Mouse (Mus musculus) midbrain, postnatal 0 days (tissue): ENCODE measurements around the gene Pdhb. TPM values are rescaled to one million over a fixed set of nuclear protein-coding genes. Genes with fewer than 3 reads are reported as not detected.
"Not testable (repeated sequence)": the region's sequence is repeated elsewhere in the genome, so short reads cannot be mapped to it uniquely, and the experiment has no call there.

Source experiments
- ATAC-seq: fragments of 200-750 bp; cut with Nextera tagmentation; 2 replicates; pipeline ENCODE4 v1.8.0; 2017; ENCODE audit warnings: moderate number of reproducible peaks, mild to moderate bottlenecking, moderate TSS enrichment, moderate library complexity; ENCODE audit not compliant: low FRiP score
- DNase-seq: peaks from one replicate; pipeline ENCODE4 v3.0.0-alpha.2; 2015; ENCODE audit warnings: low spot score
- H3K27ac ChIP-seq: fragments of 300-500 bp; sonication (generic); 2 replicates; pipeline ENCODE4 v1.5.1; 2014; ENCODE audit warnings: low read depth, mild to moderate bottlenecking, low read length, mixed read lengths
- H3K27me3 ChIP-seq: fragments of 300-500 bp; sonication (generic); 2 replicates; pipeline ENCODE4 v1.6.1; 2014; ENCODE audit warnings: low read length, control low read depth, mixed read lengths; ENCODE audit not compliant: insufficient read depth
- H3K36me3 ChIP-seq: fragments of 300-500 bp; sonication (generic); 2 replicates; pipeline ENCODE4 v1.6.1; 2014; ENCODE audit warnings: low read length, control low read depth, mixed read lengths; ENCODE audit not compliant: insufficient read depth
- H3K4me1 ChIP-seq: fragments of 300-500 bp; sonication (generic); 2 replicates; pipeline ENCODE4 v1.6.1; 2014; ENCODE audit warnings: mild to moderate bottlenecking, control low read depth, antibody characterized with exemption, low read length, mixed read lengths; ENCODE audit not compliant: insufficient read depth
- H3K4me2 ChIP-seq: fragments of 300-500 bp; sonication (generic); 2 replicates; pipeline ENCODE4 v1.6.1; 2014; ENCODE audit warnings: low read depth, mild to moderate bottlenecking, low read length, mixed read lengths; ENCODE audit not compliant: poor library complexity, severe bottlenecking
- H3K4me3 ChIP-seq: fragments of 300-500 bp; sonication (generic); 2 replicates; pipeline ENCODE4 v1.5.1; 2014; ENCODE audit warnings: low read depth, mild to moderate bottlenecking, low read length, moderate library complexity
- H3K9ac ChIP-seq: fragments of 300-500 bp; sonication (generic); replicated peaks from 2 replicates; pipeline ENCODE4 v1.6.1; 2014; ENCODE audit warnings: mild to moderate bottlenecking, low read length, moderate library complexity, mixed read lengths; ENCODE audit not compliant: poor library complexity, severe bottlenecking
- H3K9me3 ChIP-seq: fragments of 300-500 bp; sonication (generic); 2 replicates; pipeline ENCODE4 v1.6.1; 2016; ENCODE audit warnings: low read length, control low read depth
- CTCF ChIP-seq: IDR thresholded peaks from 2 replicates; pipeline ENCODE4 v1.5.1; 2016; ENCODE audit warnings: antibody characterized with exemption, mild to moderate bottlenecking
- WGBS: fragments of 180-500 bp; shearing (Covaris S2); extraction: QIAGEN DNeasy Blood & Tissue Kit; methylation state at CpG from one replicate; pipeline ENCODE4 v1.1.7; 2014; 5-methylcytosine and 5-hydroxymethylcytosine counted together
- polyA plus RNA-seq: library from polyadenylated mRNA; unstranded; fragments of >200 nt; fragmentation: Nextera tagmentation; extraction: Ambion mirVana; gene quantifications from 2 replicates; pipeline ENCODE4 v1.2.1, GENCODE M21; 2015
- total RNA-seq: library from RNA; depleted of rRNA; stranded (reverse); fragments of >200 nt; gene quantifications from 2 replicates; pipeline ENCODE4 v1.2.3, GENCODE M21; 2014

The Pdhb gene
- total and polyA plus RNA-seq, 2 experiments from 2014 or later: 153 to 256 TPM

- ATAC-seq: peak; percentile 35; the same call in 1 of the 2 replicates
- WGBS: 24% methylated on average over 5 of the region's 7 CpGs
- not testable (repeated sequence) for H3K9me3 ChIP-seq, H3K36me3 ChIP-seq, H3K4me1 ChIP-seq, H3K27me3 ChIP-seq
- peak overlapping the region; percentile 78 for H3K4me2 ChIP-seq
- H3K9ac ChIP-seq: peak overlapping the region; percentile 55
- DNase-seq: peak; percentile 62
- H3K27ac ChIP-seq: peak overlapping the region; percentile 87
- H3K4me3 ChIP-seq: peak overlapping the region; percentile 84
- peak; percentile 62 for TF ChIP-seq CTCF
These were observed 871 bp upstream of the Pdhb start for GRCm38 (mm10) chr14:8173542-8174250.

DNA sequence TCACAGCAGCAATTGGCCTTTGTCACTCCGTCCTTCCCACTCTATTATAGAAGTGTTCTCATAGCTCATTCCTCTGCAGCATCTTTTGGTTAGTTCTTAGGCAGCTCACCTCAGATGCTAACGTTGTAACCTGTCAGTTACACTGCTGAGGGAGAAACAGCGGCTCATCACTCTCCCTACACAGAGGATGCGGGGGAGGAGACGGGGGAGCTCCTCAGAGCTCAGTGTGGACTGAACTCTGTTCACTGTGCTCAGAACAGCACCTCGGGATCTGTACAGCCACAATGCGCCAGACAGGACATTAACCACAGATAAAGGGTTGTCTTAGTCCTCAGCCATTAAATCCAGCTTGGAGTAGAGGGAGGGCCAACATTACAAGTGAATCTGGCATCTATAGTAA lies 8.4 kb downstream of the Pdhb start:
- ATAC-seq (no peak), DNase-seq (no peak)
- no peak overlapping the region for H3K27ac ChIP-seq
- no peak overlapping the region for H3K4me2 ChIP-seq
- no peak overlapping the region for H3K9ac ChIP-seq
- 86% methylated on average over 7 of the region's 7 CpGs for WGBS
- peaks cover 76% of the 10 kb centered on the region for H3K36me3 ChIP-seq
- H3K27me3 ChIP-seq: no peaks in the 10 kb centered on the region
- no peaks in the 10 kb centered on the region for H3K4me1 ChIP-seq
- no peak for TF ChIP-seq CTCF
- H3K9me3 ChIP-seq: no peaks in the 10 kb centered on the region
- no peak overlapping the region for H3K4me3 ChIP-seq

DNA sequence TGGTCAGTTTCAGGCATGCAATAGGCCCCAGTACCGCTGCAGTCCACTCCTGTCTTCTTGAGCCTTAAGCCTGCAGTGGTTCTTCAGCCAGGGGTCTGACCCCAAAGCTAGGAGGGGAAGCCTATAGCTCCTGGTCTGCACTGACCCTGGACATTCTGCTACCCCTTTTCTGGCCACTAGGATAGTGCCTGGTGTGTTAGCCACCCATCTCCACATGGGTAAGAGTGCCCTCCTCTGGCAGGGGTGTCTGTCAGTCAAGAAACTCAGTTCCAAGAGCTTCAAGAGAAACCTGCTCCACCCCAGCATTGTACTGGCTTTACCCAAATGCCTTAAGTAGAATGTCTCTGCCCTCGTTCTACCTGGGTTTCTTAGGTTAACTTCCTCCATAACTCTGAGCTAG lies 11.0 kb downstream of the Pdhb start:
- ATAC-seq (no peak), DNase-seq (no peak)
- no peak overlapping the region for H3K4me2 ChIP-seq
- H3K36me3 ChIP-seq: peaks cover 60% of the 10 kb centered on the region
- peak; percentile 48 for TF ChIP-seq CTCF
- no peak overlapping the region for H3K4me3 ChIP-seq
- no peaks in the 10 kb centered on the region for H3K4me1 ChIP-seq
- H3K9me3 ChIP-seq: no peaks in the 10 kb centered on the region
- H3K27ac ChIP-seq: no peak overlapping the region
- no peak overlapping the region for H3K9ac ChIP-seq
- no peaks in the 10 kb centered on the region for H3K27me3 ChIP-seq
- WGBS: 94% methylated on average over 2 of the region's 2 CpGs

GRCm38 (mm10) chr14:8159141-8159540 lies 13.7 kb downstream of the Pdhb start:
- DNase-seq (no peak), ATAC-seq (no peak)
- TF ChIP-seq CTCF: no peak
- Histone ChIP-seq H3K9ac (no peak overlapping the region), H3K4me1 (no peaks in the 10 kb centered on the region), H3K4me2 (no peak overlapping the region), H3K27ac (no peak overlapping the region), H3K27me3 (no peaks in the 10 kb centered on the region), H3K9me3 (no peaks in the 10 kb centered on the region), H3K4me3 (no peak overlapping the region), H3K36me3 (peaks cover 49% of the 10 kb centered on the region)
- WGBS: 94% methylated on average over 3 of the region's 3 CpGs

DNA sequence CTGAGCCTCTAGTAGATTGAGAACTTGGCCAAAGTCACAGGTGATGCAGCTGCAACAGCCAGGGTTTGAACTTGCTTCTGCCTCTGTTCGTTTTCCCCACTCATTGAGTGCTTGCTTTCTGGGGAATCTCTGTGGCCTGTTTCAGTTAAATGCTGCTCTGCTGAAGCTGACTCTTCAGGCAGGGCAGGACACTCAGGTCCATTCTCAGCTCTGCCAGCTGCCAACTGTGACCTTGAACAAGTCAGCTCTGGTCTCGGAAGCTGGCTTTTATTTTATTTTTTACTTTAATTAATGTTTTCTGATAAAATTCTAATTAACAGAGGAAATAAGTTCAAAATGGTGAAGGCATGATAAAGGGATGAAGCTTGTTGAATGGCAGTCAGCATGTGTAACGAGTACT lies 14.1 kb downstream of the Pdhb start:
- Histone ChIP-seq H3K36me3 (peaks cover 45% of the 10 kb centered on the region), H3K4me2 (no peak overlapping the region), H3K4me3 (no peak overlapping the region), H3K27me3 (no peaks in the 10 kb centered on the region), H3K9me3 (no peaks in the 10 kb centered on the region), H3K27ac (no peak overlapping the region), H3K4me1 (no peaks in the 10 kb centered on the region), H3K9ac (no peak overlapping the region)
- ATAC-seq (no peak), DNase-seq (no peak)
- WGBS: 92% methylated on average over 3 of the region's 3 CpGs
- no peak for TF ChIP-seq CTCF

GRCm38 (mm10) chr14:8156947-8157346 lies 15.9 kb downstream of the Pdhb start:
- Histone ChIP-seq H3K4me2 (no peak overlapping the region), H3K4me3 (no peak overlapping the region), H3K36me3 (peaks cover 48% of the 10 kb centered on the region), H3K9ac (no peak overlapping the region), H3K27me3 (no peaks in the 10 kb centered on the region), H3K27ac (no peak overlapping the region), H3K4me1 (no peaks in the 10 kb centered on the region), H3K9me3 (no peaks in the 10 kb centered on the region)
- TF ChIP-seq CTCF: peak; percentile 50
- WGBS: 29% methylated on average over 3 of the region's 3 CpGs
- no peak for ATAC-seq
- peak; percentile 44 for DNase-seq
